Mouse (Mus musculus) forebrain, embryonic 10.5 days (tissue): Measurements from ENCODE around the gene Tnfrsf25. TPM values are rescaled to one million over a fixed set of nuclear protein-coding genes. Genes with fewer than 3 reads are reported as not detected.
A peak's percentile ranks its signal among the peaks of the same experiment; 100 is the strongest.

ENCODE experiments used
- DNase-seq: peaks from one replicate; pipeline ENCODE4 v3.0.0-alpha.2; 2017; ENCODE audit warnings: low spot score; ENCODE audit errors: extremely low spot score
- H3K27ac ChIP-seq: fragments of 300-500 bp; sonication (generic); 2 replicates; pipeline ENCODE4 v1.5.1; 2016; ENCODE audit warnings: mild to moderate bottlenecking
- H3K27me3 ChIP-seq: fragments of 300-500 bp; sonication (generic); 2 replicates; pipeline ENCODE4 v1.6.1; 2016; ENCODE audit warnings: mild to moderate bottlenecking; ENCODE audit not compliant: poor library complexity, severe bottlenecking
- H3K36me3 ChIP-seq: fragments of 300-500 bp; sonication (generic); replicated peaks from 2 replicates; pipeline ENCODE4 v1.6.1; 2016; ENCODE audit warnings: mild to moderate bottlenecking, moderate library complexity
- H3K4me1 ChIP-seq: fragments of 300-500 bp; sonication (generic); 2 replicates; pipeline ENCODE4 v1.6.1; 2016
- H3K4me3 ChIP-seq: fragments of 300-500 bp; sonication (generic); 2 replicates; pipeline ENCODE4 v1.5.1; 2016; ENCODE audit warnings: mild to moderate bottlenecking, moderate library complexity
- H3K9me3 ChIP-seq: fragments of 300-500 bp; sonication (generic); 2 replicates; pipeline ENCODE4 v1.6.1; 2016; ENCODE audit warnings: mild to moderate bottlenecking, moderate library complexity
- WGBS: fragments of 180-500 bp; shearing (Covaris S2); methylation state at CpG from one replicate; pipeline ENCODE4 v1.1.7; 2016; 5-methylcytosine and 5-hydroxymethylcytosine counted together
- polyA plus RNA-seq: library from polyadenylated mRNA; unstranded; fragments of >200 nt; fragmentation: Nextera tagmentation; extraction: Ambion mirVana; gene quantifications from 2 replicates; pipeline ENCODE4 v1.2.1, GENCODE M21; 2016

Tnfrsf25 gene
- polyA plus RNA-seq, 1 experiment from 2014 or later, result 0.72 TPM

DNA sequence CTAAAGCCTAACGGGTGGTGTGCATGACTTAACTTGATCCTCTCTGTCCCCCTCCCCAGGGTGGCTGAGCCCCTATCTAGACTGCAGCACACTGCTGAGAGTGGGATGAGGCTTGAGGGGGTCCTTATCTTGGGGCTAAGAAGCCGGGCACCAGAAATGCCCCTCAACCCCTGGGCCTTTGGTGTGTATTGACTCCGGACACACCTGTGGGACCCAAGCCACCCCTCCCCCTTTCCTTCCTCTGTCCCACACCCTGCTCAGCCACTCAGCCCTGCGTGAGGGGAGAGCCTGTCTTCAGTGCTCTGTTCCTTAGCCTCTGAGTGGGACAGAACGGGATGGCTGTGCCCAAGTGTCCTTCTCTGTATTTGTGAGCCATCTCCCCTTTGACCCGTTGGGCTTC, 18.8 kb upstream of the Tnfrsf25 start:
- Histone ChIP-seq H3K27me3 (peaks cover 21% of the 10 kb centered on the region), H3K36me3 (peaks cover 1% of the 10 kb centered on the region), H3K9me3 (no peaks in the 10 kb centered on the region), H3K4me3 (peak overlapping the region; percentile 29), H3K4me1 (peaks cover 52% of the 10 kb centered on the region), H3K27ac (peak overlapping the region; percentile 71)
- WGBS, result 38% methylated on average over 6 of the region's 6 CpGs
- DNase-seq, result no peak

DNA sequence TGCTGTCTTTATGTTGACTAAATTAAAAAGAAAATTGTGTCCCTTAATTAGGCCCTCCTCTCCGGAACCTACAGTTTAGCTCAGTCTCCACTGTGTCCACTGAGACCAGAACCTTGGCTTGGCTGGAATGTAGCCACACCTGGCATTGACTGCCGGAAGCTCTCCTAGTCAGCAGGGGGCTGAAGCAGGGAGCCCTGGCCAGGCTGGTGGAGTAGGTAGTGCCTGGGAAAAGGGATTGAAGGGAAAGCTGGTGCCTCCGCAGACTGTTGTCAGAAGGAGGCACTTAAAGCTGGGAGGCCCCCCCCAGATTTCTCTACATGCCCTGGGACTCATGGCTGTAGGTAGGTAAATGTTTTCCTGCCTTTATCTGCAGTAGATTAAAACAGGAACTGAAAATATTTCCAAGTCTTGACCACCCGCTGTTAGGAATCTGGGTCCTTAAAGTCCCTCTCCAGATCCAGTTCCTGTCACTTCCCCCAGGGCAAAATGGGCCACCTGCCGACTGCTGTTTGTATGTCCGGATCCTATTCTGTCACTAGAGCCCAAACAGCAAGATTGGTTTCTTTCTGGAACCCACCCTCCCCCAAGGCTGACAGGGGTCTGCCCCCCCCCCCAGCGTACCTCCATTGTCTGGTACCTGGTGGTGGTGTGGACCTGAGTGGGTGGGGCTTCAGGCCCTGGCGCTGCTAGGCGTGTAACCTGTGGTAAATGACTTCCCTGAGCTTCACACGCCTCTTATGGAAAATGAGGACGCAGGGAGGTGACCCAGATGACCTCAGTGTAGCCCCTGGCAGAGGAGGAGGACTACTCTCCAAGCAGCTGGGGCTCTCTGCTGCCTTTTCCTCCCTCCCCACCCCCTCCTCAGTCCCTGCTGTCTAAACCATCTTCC, 17.6 kb upstream of the Tnfrsf25 start:
- no peak for DNase-seq
- peaks cover 56% of the 10 kb centered on the region for H3K4me1 ChIP-seq
- H3K4me3 ChIP-seq, result 0 out of 2 replicates have a peak overlapping the region, but pooled peaks have one; percentile 29
- H3K27me3 ChIP-seq, result peaks cover 21% of the 10 kb centered on the region
- H3K27ac ChIP-seq, result no peak overlapping the region
- 19% methylated on average over 11 of the region's 11 CpGs for WGBS
- H3K9me3 ChIP-seq, result no peaks in the 10 kb centered on the region
- peaks cover 13% of the 10 kb centered on the region for H3K36me3 ChIP-seq

DNA sequence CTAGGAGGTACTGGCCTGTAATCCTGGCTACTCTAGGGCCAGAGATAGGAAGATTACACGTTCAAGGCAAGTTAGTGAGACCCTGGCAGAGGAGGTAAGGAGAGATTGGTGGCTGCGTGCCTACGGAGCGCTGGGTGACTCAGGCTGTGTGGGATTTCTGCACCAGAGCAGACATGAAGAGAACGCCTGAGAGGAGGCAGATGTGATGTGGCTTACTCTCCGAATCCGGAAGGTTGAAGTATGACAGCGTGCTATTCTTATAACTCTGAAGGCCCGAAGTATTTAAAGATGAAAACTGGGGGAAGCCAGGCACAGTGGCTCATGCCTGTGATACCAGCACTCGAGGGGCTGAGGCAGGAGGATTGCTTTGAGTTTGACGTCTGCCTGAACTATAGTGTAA, 15.2 kb upstream of the Tnfrsf25 start:
- Histone ChIP-seq H3K27ac (no peak overlapping the region), H3K4me3 (no peak overlapping the region), H3K27me3 (peaks cover 28% of the 10 kb centered on the region), H3K4me1 (peaks cover 56% of the 10 kb centered on the region), H3K9me3 (no peaks in the 10 kb centered on the region), H3K36me3 (peaks cover 28% of the 10 kb centered on the region)
- WGBS, result 82% methylated on average over 11 of the region's 11 CpGs
- no peak for DNase-seq

DNA sequence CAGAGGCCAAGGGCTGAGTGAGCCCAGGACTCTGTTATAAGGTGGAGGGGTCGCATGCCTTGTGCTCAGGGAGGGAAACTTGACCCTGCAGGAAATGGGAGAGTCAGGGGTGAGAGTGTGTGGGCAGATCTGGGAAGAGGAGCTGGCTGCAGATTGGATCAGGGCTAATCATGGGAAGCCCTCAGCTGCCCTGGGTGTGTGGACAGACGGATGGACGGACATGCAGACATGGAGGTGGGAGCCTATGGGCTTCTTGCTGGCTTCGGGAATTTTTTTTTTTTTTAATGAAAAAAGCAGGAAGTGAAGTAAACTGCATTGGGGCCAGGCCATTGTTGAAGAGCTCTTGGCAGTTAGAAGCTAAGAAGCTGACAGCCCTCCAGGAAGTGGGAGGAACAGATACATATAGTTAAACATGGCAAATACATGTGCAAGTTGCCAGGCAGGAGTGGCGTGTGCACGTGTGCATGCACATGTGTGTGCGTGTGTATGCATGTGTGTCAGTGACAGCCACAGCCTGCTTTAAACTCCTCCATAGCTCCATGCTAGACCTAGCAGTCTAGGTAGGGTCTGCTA, 14.6 kb upstream of the Tnfrsf25 start:
- Histone ChIP-seq H3K4me1 (peaks cover 56% of the 10 kb centered on the region), H3K9me3 (no peaks in the 10 kb centered on the region), H3K27me3 (peaks cover 32% of the 10 kb centered on the region), H3K36me3 (peaks cover 32% of the 10 kb centered on the region), H3K4me3 (no peak overlapping the region), H3K27ac (no peak overlapping the region)
- WGBS, result 76% methylated on average over 7 of the region's 7 CpGs
- no peak for DNase-seq

DNA sequence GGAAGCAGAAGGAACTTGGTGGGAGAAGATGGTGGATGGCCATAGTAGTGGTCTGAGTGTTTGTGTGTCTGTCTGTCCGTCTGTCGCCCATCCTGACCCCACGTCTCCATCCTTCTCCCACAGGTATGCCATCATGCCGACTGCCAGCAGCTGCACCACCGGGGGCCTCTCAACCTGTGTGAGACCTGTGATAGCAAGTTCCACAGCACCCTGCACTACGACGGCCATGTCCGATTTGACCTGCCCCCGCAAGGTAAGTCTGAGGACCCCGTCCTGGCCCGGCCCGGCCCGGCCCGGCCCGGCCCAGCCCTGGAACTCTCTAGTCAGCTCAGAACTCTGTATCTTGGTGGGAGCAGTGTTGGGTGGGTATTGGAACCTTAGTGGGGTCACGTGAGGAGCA, 13.8 kb upstream of the Tnfrsf25 start:
- DNase-seq, result no peak
- Histone ChIP-seq H3K36me3 (peaks cover 34% of the 10 kb centered on the region), H3K27me3 (peaks cover 32% of the 10 kb centered on the region), H3K4me1 (peaks cover 52% of the 10 kb centered on the region), H3K9me3 (no peaks in the 10 kb centered on the region), H3K27ac (no peak overlapping the region), H3K4me3 (no peak overlapping the region)
- WGBS, result 93% methylated on average over 16 of the region's 16 CpGs

DNA sequence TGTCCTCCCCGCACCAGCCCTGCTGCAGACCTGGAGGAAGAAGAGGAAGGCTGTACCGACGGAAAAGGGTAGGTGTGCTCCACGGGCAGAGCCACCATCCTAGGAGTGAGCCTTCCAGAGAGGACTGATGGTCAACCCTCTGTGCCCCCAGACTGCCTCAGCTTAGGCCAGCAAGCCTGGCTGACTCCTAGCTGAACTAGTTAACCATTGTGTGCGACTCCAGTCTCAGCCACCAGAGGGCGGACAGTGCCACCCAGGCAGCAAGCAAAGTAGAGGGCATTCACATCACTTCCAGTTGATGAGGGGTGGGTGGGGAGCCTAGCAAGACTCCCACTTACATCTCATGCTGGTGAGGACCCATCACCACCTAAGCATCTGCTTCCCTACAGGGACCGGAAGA, 12.7 kb upstream of the Tnfrsf25 start:
- Histone ChIP-seq H3K27ac (no peak overlapping the region), H3K4me3 (no peak overlapping the region), H3K27me3 (peaks cover 29% of the 10 kb centered on the region), H3K36me3 (peaks cover 34% of the 10 kb centered on the region), H3K4me1 (peaks cover 52% of the 10 kb centered on the region), H3K9me3 (no peaks in the 10 kb centered on the region)
- peak; percentile 76 for DNase-seq
- WGBS, result 32% methylated on average over 7 of the region's 7 CpGs

DNA sequence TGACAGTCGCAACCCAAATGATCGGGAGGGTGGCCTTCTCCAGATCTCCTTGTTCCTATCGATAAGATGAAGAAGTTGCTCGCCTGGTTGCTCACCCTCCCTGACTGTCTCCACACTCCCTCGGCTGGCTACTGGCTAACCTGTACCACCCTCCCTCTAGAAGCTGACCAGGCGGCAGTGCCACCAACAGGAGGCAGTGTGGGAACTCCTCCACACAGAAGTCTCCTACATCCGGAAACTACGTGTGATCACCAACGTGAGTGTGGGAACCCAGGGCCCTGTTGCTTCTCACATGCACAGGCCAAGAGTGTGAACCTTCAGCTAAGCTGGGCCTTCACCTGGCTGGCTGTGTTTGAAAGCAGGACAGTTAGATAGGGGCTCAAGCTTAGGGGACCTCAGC, 9.0 kb upstream of the Tnfrsf25 start:
- peaks cover 45% of the 10 kb centered on the region for H3K27me3 ChIP-seq
- H3K4me3 ChIP-seq, result no peak overlapping the region
- 52% methylated on average over 9 of the region's 9 CpGs for WGBS
- no peaks in the 10 kb centered on the region for H3K9me3 ChIP-seq
- peaks cover 61% of the 10 kb centered on the region for H3K36me3 ChIP-seq
- no peak overlapping the region for H3K27ac ChIP-seq
- no peak for DNase-seq
- H3K4me1 ChIP-seq, result peaks cover 37% of the 10 kb centered on the region

DNA sequence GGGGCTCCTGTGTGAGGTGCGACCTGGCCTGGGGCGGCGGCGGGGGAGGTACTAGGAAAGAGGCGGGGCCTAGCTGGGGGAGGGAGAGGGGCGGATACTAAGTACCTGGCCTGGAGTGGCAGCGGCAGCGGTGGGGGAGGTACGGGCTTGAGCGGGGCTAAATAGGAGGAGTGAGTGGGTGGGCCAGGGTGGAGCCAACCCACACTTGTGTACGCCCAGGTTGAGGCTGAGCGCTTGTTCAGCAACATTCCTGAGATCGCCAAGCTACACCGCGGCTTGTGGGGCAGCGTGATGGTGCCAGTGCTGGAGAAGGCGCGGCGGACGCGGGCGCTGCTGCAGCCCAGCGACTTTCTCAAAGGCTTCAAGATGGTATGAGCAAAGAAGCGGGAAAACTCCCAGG, 8.2 kb upstream of the Tnfrsf25 start:
- peak; percentile 57 for DNase-seq
- Histone ChIP-seq H3K27ac (peak overlapping the region; percentile 78), H3K4me1 (peaks cover 36% of the 10 kb centered on the region), H3K36me3 (peaks cover 60% of the 10 kb centered on the region), H3K27me3 (peaks cover 51% of the 10 kb centered on the region), H3K4me3 (peak overlapping the region; percentile 59), H3K9me3 (no peaks in the 10 kb centered on the region)
- WGBS, result under 1% methylated on average over 24 of the region's 24 CpGs

DNA sequence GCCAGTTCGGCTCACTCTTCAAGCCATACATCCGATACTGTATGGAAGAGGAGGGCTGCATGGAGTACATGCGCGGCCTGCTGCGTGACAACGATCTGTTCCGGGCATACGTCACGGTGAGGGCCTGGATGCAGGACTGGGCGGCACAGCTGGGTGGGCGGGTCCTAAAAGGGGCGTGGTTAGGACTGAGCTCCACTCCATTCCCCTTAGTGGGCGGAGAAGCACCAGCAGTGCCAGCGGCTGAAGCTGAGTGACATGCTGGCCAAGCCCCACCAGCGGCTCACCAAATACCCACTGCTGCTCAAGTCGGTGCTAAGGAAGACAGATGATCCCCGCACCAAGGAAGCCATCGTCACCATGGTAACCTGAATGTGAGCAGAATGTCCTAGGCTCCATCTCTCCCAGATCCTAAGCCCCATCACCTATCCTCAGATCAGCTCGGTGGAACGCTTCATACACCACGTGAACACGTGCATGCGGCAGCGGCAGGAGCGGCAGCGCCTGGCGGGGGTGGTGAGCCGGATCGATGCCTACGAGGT, 7.7 kb upstream of the Tnfrsf25 start:
- Histone ChIP-seq H3K4me3 (peak overlapping the region; percentile 59), H3K27me3 (peaks cover 57% of the 10 kb centered on the region), H3K27ac (peak overlapping the region; percentile 78), H3K9me3 (no peaks in the 10 kb centered on the region), H3K36me3 (peaks cover 57% of the 10 kb centered on the region), H3K4me1 (peaks cover 31% of the 10 kb centered on the region)
- peak; percentile 94 for DNase-seq
- 4% methylated on average over 30 of the region's 30 CpGs for WGBS

DNA sequence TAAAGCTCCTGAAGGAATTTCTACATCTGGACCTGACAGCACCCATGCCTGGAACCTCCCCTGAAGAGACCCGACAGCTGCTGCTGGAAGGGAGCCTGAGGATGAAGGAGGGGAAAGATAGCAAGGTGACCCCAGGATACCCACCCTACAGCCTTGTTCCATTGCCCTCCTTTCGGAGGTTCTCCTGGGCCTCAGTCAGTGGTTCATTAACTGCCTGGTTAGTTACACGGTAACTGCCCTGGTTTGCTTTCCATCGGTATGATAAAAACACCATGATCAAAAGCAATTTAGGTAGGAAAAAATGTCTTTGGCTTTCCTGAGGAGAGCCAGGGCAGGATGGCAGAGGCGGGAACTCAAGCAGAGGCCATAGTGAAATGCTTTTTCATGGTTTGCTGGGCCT, 7.1 kb upstream of the Tnfrsf25 start:
- Histone ChIP-seq H3K9me3 (no peaks in the 10 kb centered on the region), H3K4me1 (peaks cover 31% of the 10 kb centered on the region), H3K36me3 (peaks cover 57% of the 10 kb centered on the region), H3K27me3 (peaks cover 63% of the 10 kb centered on the region), H3K4me3 (no peak overlapping the region; the same call in 1 of the 2 replicates), H3K27ac (no peak overlapping the region)
- DNase-seq, result no peak
- 87% methylated on average over 5 of the region's 5 CpGs for WGBS

DNA sequence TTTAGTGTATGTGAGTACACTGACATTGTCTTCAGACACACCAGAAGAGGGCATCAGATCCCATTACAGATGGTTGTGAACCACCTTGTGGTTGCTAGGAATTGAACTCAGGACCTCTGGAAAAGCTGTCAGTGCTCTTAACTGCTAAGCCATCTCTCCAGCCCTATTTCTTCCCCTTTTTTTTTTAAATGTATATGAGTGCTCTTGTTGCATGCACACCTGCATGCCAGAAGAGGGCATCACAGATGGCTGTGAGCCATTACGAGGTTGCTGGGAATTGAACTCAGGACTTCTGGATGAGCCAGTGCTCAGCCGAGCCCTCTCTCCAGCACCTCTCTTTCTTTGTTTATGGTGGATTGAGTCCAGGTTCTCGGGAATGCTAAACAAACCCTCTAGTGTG, 6.2 kb upstream of the Tnfrsf25 start:
- Histone ChIP-seq H3K9me3 (no peaks in the 10 kb centered on the region), H3K4me1 (peaks cover 34% of the 10 kb centered on the region), H3K27me3 (peaks cover 66% of the 10 kb centered on the region), H3K4me3 (no peak overlapping the region), H3K27ac (no peak overlapping the region), H3K36me3 (peaks cover 57% of the 10 kb centered on the region)
- DNase-seq, result no peak
- 90% methylated on average over 3 of the region's 3 CpGs for WGBS

DNA sequence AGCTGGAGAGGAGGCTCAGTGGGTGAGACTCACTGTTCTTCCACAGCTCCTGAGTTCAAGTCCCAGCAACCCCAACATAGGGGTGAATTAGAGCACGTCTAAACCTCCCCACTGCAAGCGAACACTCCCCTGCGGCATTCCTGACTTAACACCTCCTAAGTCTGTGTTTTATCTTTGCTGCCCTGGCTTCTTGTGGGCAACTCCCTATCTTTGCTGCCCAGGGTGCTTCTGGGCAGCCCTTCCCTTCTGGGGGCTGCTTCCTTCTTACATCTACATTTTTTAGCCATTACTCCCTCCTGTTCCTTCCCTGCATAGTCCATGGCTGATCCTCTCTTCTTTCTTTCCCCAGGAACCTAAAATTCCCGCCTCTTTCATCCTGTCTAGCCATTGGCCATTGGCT, 5.0 kb upstream of the Tnfrsf25 start:
- DNase-seq, result no peak
- WGBS, result 87% methylated on average over 4 of the region's 4 CpGs
- peaks cover 41% of the 10 kb centered on the region for H3K4me1 ChIP-seq
- no peaks in the 10 kb centered on the region for H3K9me3 ChIP-seq
- peaks cover 74% of the 10 kb centered on the region for H3K27me3 ChIP-seq
- no peak overlapping the region for H3K27ac ChIP-seq
- H3K36me3 ChIP-seq, result peaks cover 61% of the 10 kb centered on the region
- no peak overlapping the region for H3K4me3 ChIP-seq

DNA sequence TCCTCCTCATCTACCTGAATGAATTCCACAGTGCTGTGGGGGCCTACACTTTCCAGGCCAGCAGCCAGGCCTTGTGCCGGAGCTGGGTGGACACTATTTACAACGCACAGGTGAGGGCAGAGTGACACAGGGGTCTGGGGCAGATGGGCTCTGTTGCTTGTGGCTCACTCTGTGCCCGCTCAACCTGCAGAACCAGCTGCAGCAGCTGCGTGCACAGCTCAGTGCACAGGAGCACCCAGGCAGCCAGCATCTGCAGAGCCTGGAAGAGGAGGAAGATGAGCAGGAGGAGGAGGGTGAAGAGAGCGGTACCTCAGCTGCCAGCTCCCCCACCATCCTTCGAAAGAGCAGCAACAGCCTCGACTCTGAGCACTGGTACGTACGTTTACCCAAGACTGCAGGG, 3.4 kb upstream of the Tnfrsf25 start:
- Histone ChIP-seq H3K27ac (no peak overlapping the region), H3K36me3 (peaks cover 55% of the 10 kb centered on the region), H3K4me3 (no peak overlapping the region), H3K4me1 (peaks cover 46% of the 10 kb centered on the region), H3K27me3 (peaks cover 74% of the 10 kb centered on the region), H3K9me3 (no peaks in the 10 kb centered on the region)
- WGBS, result 81% methylated on average over 9 of the region's 9 CpGs
- no peak for DNase-seq
